Mouse (Mus musculus) lung, embryonic 14.5 days (tissue): ENCODE results near the gene Gtf3c6. TPM values are rescaled to one million over a fixed set of nuclear protein-coding genes. Genes with fewer than 3 reads are reported as not detected.

Source experiments
- ATAC-seq: fragments of 200-750 bp; cut with Nextera tagmentation; 2 replicates; pipeline ENCODE4 v1.8.0; 2017; ENCODE audit warnings: mild to moderate bottlenecking, moderate TSS enrichment, moderate library complexity; ENCODE audit not compliant: insufficient read depth
- DNase-seq: peaks from one replicate; pipeline ENCODE4 v3.0.0-alpha.2; 2015
- H3K27ac ChIP-seq: fragments of 300-500 bp; sonication (generic); 2 replicates; pipeline ENCODE4 v1.5.1; 2014; ENCODE audit warnings: low read depth, mild to moderate bottlenecking, moderate library complexity
- H3K27me3 ChIP-seq: fragments of 300-500 bp; sonication (generic); 2 replicates; pipeline ENCODE4 v1.6.1; 2014; ENCODE audit warnings: low read length, control low read depth; ENCODE audit not compliant: insufficient read depth
- H3K36me3 ChIP-seq: fragments of 300-500 bp; sonication (generic); 2 replicates; pipeline ENCODE4 v1.6.1; 2014; ENCODE audit warnings: control low read depth; ENCODE audit not compliant: insufficient read depth
- H3K4me1 ChIP-seq: fragments of 300-500 bp; sonication (generic); 2 replicates; pipeline ENCODE4 v1.6.1; 2014; ENCODE audit warnings: antibody characterized with exemption, control low read depth; ENCODE audit not compliant: insufficient read depth
- H3K4me2 ChIP-seq: fragments of 300-500 bp; sonication (generic); 2 replicates; pipeline ENCODE4 v1.6.1; 2014; ENCODE audit warnings: mild to moderate bottlenecking
- H3K4me3 ChIP-seq: fragments of 300-500 bp; sonication (generic); 2 replicates; pipeline ENCODE4 v1.5.1; 2014; ENCODE audit warnings: low read depth, low read length
- H3K9ac ChIP-seq: fragments of 300-500 bp; sonication (generic); 2 replicates; pipeline ENCODE4 v1.6.1; 2014
- H3K9me3 ChIP-seq: fragments of 300-500 bp; sonication (generic); 2 replicates; pipeline ENCODE4 v1.6.1; 2016; ENCODE audit warnings: low read depth, low read length, control low read depth
- CTCF ChIP-seq: IDR thresholded peaks from 2 replicates; pipeline ENCODE4 v1.5.1; 2016; ENCODE audit warnings: antibody characterized with exemption, low read depth
- WGBS: fragments of 180-500 bp; shearing (Covaris S2); extraction: QIAGEN DNeasy Blood & Tissue Kit; methylation state at CpG from one replicate; pipeline ENCODE4 v1.1.7; 2014; 5-methylcytosine and 5-hydroxymethylcytosine counted together
- polyA plus RNA-seq: library from polyadenylated mRNA; unstranded; fragments of >200 nt; fragmentation: Nextera tagmentation; extraction: Ambion mirVana; gene quantifications from 2 replicates; pipeline ENCODE4 v1.2.1, GENCODE M21; 2014

The Gtf3c6 gene
- polyA plus RNA-seq, 1 experiment from 2014 or later = 112 TPM

- Histone ChIP-seq H3K9ac (no peak overlapping the region), H3K4me2 (no peak overlapping the region), H3K27ac (no peak overlapping the region), H3K4me3 (no peak overlapping the region), H3K9me3 (no peaks in the 10 kb centered on the region), H3K4me1 (no peaks in the 10 kb centered on the region), H3K27me3 (no peaks in the 10 kb centered on the region), H3K36me3 (peaks cover 84% of the 10 kb centered on the region)
- no peak for DNase-seq
- WGBS = 90% methylated on average over 3 of the region's 3 CpGs
- no peak for TF ChIP-seq CTCF
- no peak for ATAC-seq
Observed at GRCm38 (mm10) chr10:40233241-40233640, 24.7 kb downstream of the Gtf3c6 start.

- H3K9ac ChIP-seq = no peak overlapping the region
- H3K4me1 ChIP-seq = no peaks in the 10 kb centered on the region
- DNase-seq (no peak), ATAC-seq (no peak)
- 80% methylated on average over 7 of the region's 7 CpGs for WGBS
- peaks cover 84% of the 10 kb centered on the region for H3K36me3 ChIP-seq
- no peak for TF ChIP-seq CTCF
- no peak overlapping the region for H3K4me2 ChIP-seq
- no peak overlapping the region for H3K27ac ChIP-seq
- no peak overlapping the region for H3K4me3 ChIP-seq
- H3K9me3 ChIP-seq = no peaks in the 10 kb centered on the region
- no peaks in the 10 kb centered on the region for H3K27me3 ChIP-seq
Observed at GRCm38 (mm10) chr10:40232442-40232841, 25.5 kb downstream of the Gtf3c6 start.

GRCm38 (mm10) chr10:40229725-40230124 is 28.2 kb downstream of the Gtf3c6 start:
- H3K36me3 ChIP-seq = peaks cover 84% of the 10 kb centered on the region
- no peak overlapping the region for H3K27ac ChIP-seq
- no peak overlapping the region for H3K9ac ChIP-seq
- 90% methylated on average over 1 of the region's 1 CpGs for WGBS
- H3K9me3 ChIP-seq = no peaks in the 10 kb centered on the region
- no peaks in the 10 kb centered on the region for H3K27me3 ChIP-seq
- H3K4me1 ChIP-seq = no peaks in the 10 kb centered on the region
- ATAC-seq (no peak), DNase-seq (no peak)
- TF ChIP-seq CTCF = no peak
- H3K4me2 ChIP-seq = no peak overlapping the region
- no peak overlapping the region for H3K4me3 ChIP-seq

DNA sequence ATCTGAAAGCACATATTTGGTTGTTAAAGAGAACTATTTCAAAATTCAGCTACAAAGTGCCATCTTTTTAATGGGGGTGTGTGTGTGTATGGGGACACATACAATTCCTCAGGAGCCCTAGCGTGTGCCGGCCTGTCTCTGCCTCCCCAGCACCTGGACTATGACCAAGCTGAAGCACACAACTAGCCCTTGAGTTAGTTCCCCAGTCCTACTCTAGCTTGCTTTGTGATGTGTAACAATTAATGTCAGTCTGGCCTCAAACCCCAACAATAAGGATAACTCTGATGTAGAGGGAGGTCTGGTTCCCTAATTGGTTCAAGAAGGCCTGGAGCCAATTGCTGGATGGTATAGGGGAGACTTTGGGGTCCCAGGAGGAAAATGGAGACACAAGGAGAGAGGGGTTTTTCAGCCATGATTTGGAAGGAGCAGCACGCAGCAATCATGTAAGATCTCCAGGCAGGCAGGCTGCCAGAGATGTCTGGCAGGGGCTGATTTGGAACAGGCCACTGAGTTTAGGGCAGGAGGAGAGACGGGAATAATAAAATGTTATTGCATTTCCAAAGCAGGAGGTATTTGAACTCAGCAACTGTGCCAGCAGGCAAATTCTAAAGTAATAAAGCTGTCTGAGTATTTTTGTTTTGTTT is 30.1 kb downstream of the Gtf3c6 start:
- 90% methylated on average over 4 of the region's 4 CpGs for WGBS
- no peak overlapping the region for H3K27ac ChIP-seq
- H3K9me3 ChIP-seq = no peaks in the 10 kb centered on the region
- H3K4me3 ChIP-seq = no peak overlapping the region
- H3K36me3 ChIP-seq = peaks cover 84% of the 10 kb centered on the region
- no peaks in the 10 kb centered on the region for H3K4me1 ChIP-seq
- H3K4me2 ChIP-seq = no peak overlapping the region
- ATAC-seq = no peak
- no peaks in the 10 kb centered on the region for H3K27me3 ChIP-seq
- no peak for TF ChIP-seq CTCF
- no peak for DNase-seq
- H3K9ac ChIP-seq = no peak overlapping the region

- Histone ChIP-seq H3K9me3 (no peaks in the 10 kb centered on the region), H3K4me3 (no peak overlapping the region), H3K4me1 (no peaks in the 10 kb centered on the region), H3K4me2 (no peak overlapping the region), H3K27ac (no peak overlapping the region), H3K9ac (no peak overlapping the region), H3K36me3 (peaks cover 29% of the 10 kb centered on the region), H3K27me3 (no peaks in the 10 kb centered on the region)
- ATAC-seq (no peak), DNase-seq (no peak)
- no peak for TF ChIP-seq CTCF
- WGBS = 68% methylated on average over 3 of the region's 3 CpGs
Observed at GRCm38 (mm10) chr10:40218874-40219273, 39.0 kb downstream of the Gtf3c6 start.

- no peak overlapping the region for H3K4me2 ChIP-seq
- peak; percentile 95 for ATAC-seq
- no peaks in the 10 kb centered on the region for H3K4me1 ChIP-seq
- WGBS = 35% methylated on average over 13 of the region's 13 CpGs
- H3K36me3 ChIP-seq = no peaks in the 10 kb centered on the region
- peak; percentile 97 for DNase-seq
- H3K27me3 ChIP-seq = no peaks in the 10 kb centered on the region
- H3K9me3 ChIP-seq = no peaks in the 10 kb centered on the region
- H3K4me3 ChIP-seq = no peak overlapping the region
- H3K9ac ChIP-seq = no peak overlapping the region
- no peak overlapping the region for H3K27ac ChIP-seq
- TF ChIP-seq CTCF = peak; percentile 97
Observed at GRCm38 (mm10) chr10:40212443-40213169, 45.3 kb downstream of the Gtf3c6 start.

Other genes starting within 250 kb of the Gtf3c6 start
- not detected in 2 replicates for gene Mfsd4b1, start 232.8 kb downstream of the Gtf3c6 start, polyA plus RNA-seq
- gene Slc16a10, start 115.8 kb downstream of the Gtf3c6 start, polyA plus RNA-seq = 4.2 and 5.3 TPM in 2 replicates
- gene Rpf2, start 11.1 kb downstream of the Gtf3c6 start, polyA plus RNA-seq = 70.4 and 72.7 TPM in 2 replicates
- 78.7 and 82.0 TPM in 2 replicates for gene Amd1, start 44.1 kb upstream of the Gtf3c6 start, polyA plus RNA-seq
- 10.6 and 11.6 TPM in 2 replicates for gene Cdk19, start 81.5 kb upstream of the Gtf3c6 start, polyA plus RNA-seq